ENCODE assay signal across 8 mouse cellular contexts in the genomic region with DNA sequence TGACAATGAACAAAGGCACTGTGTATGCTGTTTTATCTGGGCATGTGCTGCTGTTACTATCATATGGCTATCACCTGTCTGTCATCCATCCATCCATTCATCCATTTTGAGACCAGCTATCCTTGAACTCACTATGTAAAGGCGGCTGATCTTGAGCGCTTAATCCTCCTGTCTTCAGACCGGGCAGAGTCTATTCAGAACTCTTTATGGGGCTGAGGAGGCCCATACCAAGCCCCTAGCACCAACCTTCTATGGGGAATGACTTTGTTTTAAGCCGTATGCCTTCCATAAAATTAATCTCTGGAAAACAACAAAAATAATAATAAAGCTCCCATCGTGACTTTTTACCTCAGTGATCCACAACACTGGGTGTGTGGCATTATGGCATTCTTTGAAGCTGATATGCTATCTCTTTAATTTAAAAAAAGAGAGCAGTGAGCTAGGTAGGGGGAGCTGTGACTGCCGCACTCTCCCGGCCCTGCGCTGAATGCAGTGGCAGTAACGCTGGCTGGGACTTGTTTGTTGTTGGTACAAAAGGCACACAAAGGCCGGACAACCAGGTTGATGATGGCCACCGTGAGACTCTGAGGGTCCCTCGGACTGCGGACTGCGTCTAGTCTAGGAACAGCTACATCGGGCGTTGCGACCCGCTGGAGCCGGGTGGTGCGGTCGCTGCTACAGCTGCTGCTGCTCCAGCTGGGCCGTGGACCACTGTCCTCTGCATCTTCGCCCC. TPM values are rescaled to one million over a fixed set of nuclear protein-coding genes. Genes with fewer than 3 reads are reported as not detected.
DNase-seq lines count a peak whose midpoint lies in the region; ATAC-seq and TF ChIP-seq lines count a peak whose summit lies in the region.

A gene (plus strand): TSS at position 464 of the 733 bp plus-strand sequence.

- H3K27me3 ChIP-seq in thymus, adult 2 months (ENCODE audit: control insufficient read depth, insufficient read depth, low read length): no peaks in the 10 kb centered on the region; the same call in 1 of the 2 replicates
- peaks cover 6% of the 10 kb centered on the region; the same call in 1 of the 2 replicates for H3K27me3 ChIP-seq in embryonic facial prominence, embryonic 11.5 days (ENCODE audit: control insufficient read depth, insufficient read depth, low read length)
- no peaks in the 10 kb centered on the region for H3K27me3 ChIP-seq in stomach, postnatal 0 days (ENCODE audit: control insufficient read depth, insufficient read depth, low read length)

- H3K4me3 ChIP-seq in thymus, adult 2 months (ENCODE audit: control insufficient read depth, insufficient read depth, low read length): no peak within 1 kb of the TSS
- peak within 1 kb of the TSS; percentile 33 for H3K4me3 ChIP-seq in embryonic facial prominence, embryonic 11.5 days (ENCODE audit: low read depth, low read length)
- H3K4me3 ChIP-seq in stomach, postnatal 0 days (ENCODE audit: low read depth, low read length): peak within 1 kb of the TSS; percentile 40

- WGBS in thymus, adult 2 months: 22% methylated on average over 23 of the region's 23 CpGs
- 5% methylated on average over 23 of the region's 23 CpGs for WGBS in embryonic facial prominence, embryonic 11.5 days
- 8% methylated on average over 23 of the region's 23 CpGs for WGBS in stomach, postnatal 0 days

- H3K9ac ChIP-seq in embryonic facial prominence, embryonic 11.5 days (replicated peaks; ENCODE audit: low read length): peak within 1 kb of the TSS; percentile 63
- peak within 1 kb of the TSS; percentile 47 for H3K9ac ChIP-seq in stomach, postnatal 0 days (ENCODE audit: low read length)

- no peak for TF ChIP-seq CTCF in thymus, adult 2 months (IDR thresholded peaks at IDR 0.05; ENCODE audit: borderline replicate concordance, control insufficient read depth, extremely low read depth, insufficient read depth, low read length, poor library complexity)
- peak; percentile 52 for TF ChIP-seq CTCF in stomach, postnatal 0 days (IDR thresholded peaks at IDR 0.05; ENCODE audit: low read depth)

- peak within 1 kb of the TSS; percentile 63 for H3K4me2 ChIP-seq in embryonic facial prominence, embryonic 11.5 days (ENCODE audit: low read depth, low read length)
- H3K4me2 ChIP-seq in stomach, postnatal 0 days (replicated peaks; ENCODE audit: low read depth): peak within 1 kb of the TSS; percentile 58

- TF ChIP-seq EP300 in stomach, postnatal 0 days (optimal IDR thresholded peaks at IDR 0.05): no peak

- ATAC-seq in embryonic facial prominence, embryonic 11.5 days (replicated peaks; ENCODE audit: insufficient number of reproducible peaks, low FRiP score, low TSS enrichment, low read depth): no peak
- no peak for ATAC-seq in stomach, postnatal 0 days (ENCODE audit: low FRiP score, low TSS enrichment)

- no peaks in the 10 kb centered on the region for H3K36me3 ChIP-seq in thymus, adult 2 months (ENCODE audit: control insufficient read depth, insufficient read depth, low read length)
- H3K36me3 ChIP-seq in embryonic facial prominence, embryonic 11.5 days (replicated peaks; ENCODE audit: control insufficient read depth, insufficient read depth, low read depth, low read length): no peaks in the 10 kb centered on the region
- H3K36me3 ChIP-seq in stomach, postnatal 0 days (ENCODE audit: control insufficient read depth, insufficient read depth, low read length): no peaks in the 10 kb centered on the region

- no peaks in the 10 kb centered on the region for H3K4me1 ChIP-seq in thymus, adult 2 months (replicated peaks; ENCODE audit: control insufficient read depth, insufficient read depth, low read length)
- no peaks in the 10 kb centered on the region for H3K4me1 ChIP-seq in embryonic facial prominence, embryonic 11.5 days (ENCODE audit: control insufficient read depth, insufficient read depth, low read length)
- H3K4me1 ChIP-seq in stomach, postnatal 0 days (replicated peaks; ENCODE audit: control insufficient read depth, insufficient read depth): no peaks in the 10 kb centered on the region

- H3K9me3 ChIP-seq in embryonic facial prominence, embryonic 11.5 days (replicated peaks; ENCODE audit: control insufficient read depth, low read length): no peaks in the 10 kb centered on the region
- H3K9me3 ChIP-seq in stomach, postnatal 0 days (ENCODE audit: control insufficient read depth, low read length): no peaks in the 10 kb centered on the region

- no peak for TF ChIP-seq POLR2A in thymus, adult 2 months (IDR thresholded peaks at IDR 0.05; ENCODE audit: control insufficient read depth, extremely low read depth, insufficient read depth, low read length, poor library complexity)

- DNase-seq in thymus, postnatal 4 days: peak; percentile 22
- no peak for DNase-seq in thymus, adult 2 months
- peak; percentile 51 for DNase-seq in embryonic facial prominence, embryonic 11.5 days (ENCODE audit: low spot score)
- no peak for DNase-seq in heart, adult 8-10 months (ENCODE audit: low spot score)
- DNase-seq in layer of hippocampus, adult 18-20 months (ENCODE audit: low spot score in 2 of 2): peak; percentile 30 to 74
- peak; percentile 38 for DNase-seq in mesoderm, embryonic 11.5 days (ENCODE audit: low read depth, low spot score)
- peak; percentile 22 for DNase-seq in stomach, postnatal 0 days (ENCODE audit: low spot score)
- no peak for DNase-seq in spleen, postnatal 10 days (ENCODE audit: low spot score in 2 of 2)

- H3K27ac ChIP-seq in thymus, adult 2 months (ENCODE audit: control insufficient read depth, insufficient read depth, low read length): no peak within 1 kb of the TSS
- H3K27ac ChIP-seq in embryonic facial prominence, embryonic 11.5 days (replicated peaks; ENCODE audit: low read depth, low read length): no peak within 1 kb of the TSS
- no peak within 1 kb of the TSS for H3K27ac ChIP-seq in stomach, postnatal 0 days (replicated peaks)

RNA-seq across cellular contexts. Expression of the gene that starts here (rescaled TPM):
- 2.9 and 3.4 TPM in 2 replicates for polyA plus RNA-seq in thymus, adult 2 months (2012; rRNA removed)
- polyA plus RNA-seq in embryonic facial prominence, embryonic 11.5 days (2014; fragmentation: Nextera tagmentation; extraction: Ambion mirVana): 3.0 and 3.1 TPM in 2 replicates
- total RNA-seq in heart, adult 8-10 months (2022): 10 to 100 TPM; 21.1 to 33.7 (median 25.7) TPM
- 10 to 100 TPM; 49.4 to 52.7 TPM for total RNA-seq in layer of hippocampus, adult 18-20 months (2021)
- polyA plus RNA-seq in stomach, postnatal 0 days (2015; fragmentation: Nextera tagmentation; extraction: Ambion mirVana): 0.65 and 0.95 TPM in 2 replicates

Comparison
In these comparisons a context has a peak if more than half of its experiments do, and no peak if none do; other contexts are left out.
1. DNase-seq: peak in thymus, postnatal 4 days (single experiment), embryonic facial prominence, embryonic 11.5 days (single experiment), layer of hippocampus, adult 18-20 months (2 of 2) and mesoderm, embryonic 11.5 days (single experiment); none in thymus, adult 2 months (single experiment), heart, adult 8-10 months (single experiment) and spleen, postnatal 10 days (0 of 2).
2. Peak in DNase-seq, H3K4me3 ChIP-seq, H3K9ac ChIP-seq and H3K4me2 ChIP-seq in stomach, postnatal 0 days; RNA of the gene not detected or under 1 TPM.